Mouse (Mus musculus) cortical plate, adult 2 months (tissue): ENCODE measurements around the gene Flt1. TPM values are rescaled to one million over a fixed set of nuclear protein-coding genes. Genes with fewer than 3 reads are reported as not detected.

Experiments used
- H3K27ac ChIP-seq: fragments of 200-500 bp; 2 replicates; pipeline ENCODE4 v1.5.1; 2012; ENCODE audit warnings: low read length, control low read depth, inconsistent platforms; ENCODE audit not compliant: insufficient read depth
- H3K4me1 ChIP-seq: fragments of 200-500 bp; 2 replicates; pipeline ENCODE4 v1.6.1; 2011; ENCODE audit warnings: low read length; ENCODE audit not compliant: control insufficient read depth, insufficient read depth
- H3K4me3 ChIP-seq: fragments of 200-500 bp; 2 replicates; pipeline ENCODE4 v1.5.1; 2011; ENCODE audit warnings: mild to moderate bottlenecking, low read length, control low read depth; ENCODE audit not compliant: insufficient read depth
- CTCF ChIP-seq: fragments of 200-500 bp; IDR thresholded peaks from 2 replicates; pipeline ENCODE4 v1.5.1; 2011; ENCODE audit warnings: mild to moderate bottlenecking, control low read depth, low read length; ENCODE audit not compliant: insufficient read depth; ENCODE audit errors: extremely low read depth
- POLR2A ChIP-seq: fragments of 200-500 bp; IDR thresholded peaks from 2 replicates; pipeline ENCODE4 v1.6.1; 2011; ENCODE audit warnings: mild to moderate bottlenecking, low read length, control low read depth; ENCODE audit not compliant: insufficient read depth; ENCODE audit errors: extremely low read depth
- polyA plus RNA-seq: library from polyadenylated mRNA; depleted of rRNA; stranded (reverse); fragments of >200 nt; gene quantifications from 2 replicates; pipeline ENCODE4 v1.2.3, GENCODE M21; 2012

Flt1 gene
- polyA plus RNA-seq, 1 experiment, result 27.0 TPM

GRCm38 (mm10) chr5:147724945-147725830 is 623 bp downstream of the Flt1 start:
- Histone ChIP-seq H3K4me1 (no peaks in the 10 kb centered on the region), H3K27ac (peak overlapping the region; percentile 92), H3K4me3 (peak overlapping the region; percentile 42)
- TF ChIP-seq POLR2A, result no peak
- no peak for TF ChIP-seq CTCF

GRCm38 (mm10) chr5:147724391-147724790 is 1.4 kb downstream of the Flt1 start:
- no peak overlapping the region for H3K27ac ChIP-seq
- H3K4me3 ChIP-seq, result no peak overlapping the region
- TF ChIP-seq CTCF (no peak), POLR2A (no peak)
- H3K4me1 ChIP-seq, result no peaks in the 10 kb centered on the region

GRCm38 (mm10) chr5:147723811-147724210 is 2.0 kb downstream of the Flt1 start:
- Histone ChIP-seq H3K4me3 (no peak overlapping the region), H3K4me1 (no peaks in the 10 kb centered on the region), H3K27ac (no peak overlapping the region)
- no peak for TF ChIP-seq CTCF
- no peak for TF ChIP-seq POLR2A

- H3K27ac ChIP-seq, result no peak overlapping the region
- TF ChIP-seq POLR2A (no peak), CTCF (no peak)
- no peak overlapping the region for H3K4me3 ChIP-seq
Measured at GRCm38 (mm10) chr5:147721438-147721837, 4.4 kb downstream of the Flt1 start.

GRCm38 (mm10) chr5:147718335-147718734 is 7.5 kb downstream of the Flt1 start:
- Histone ChIP-seq H3K4me1 (no peaks in the 10 kb centered on the region), H3K4me3 (no peak overlapping the region), H3K27ac (no peak overlapping the region)
- TF ChIP-seq POLR2A (no peak), CTCF (no peak)

More at GRCm38 (mm10) chr5:147721438-147721837, 4.4 kb downstream of the Flt1 start:
- H3K4me1 ChIP-seq, result no peaks in the 10 kb centered on the region

- Histone ChIP-seq H3K27ac (no peak overlapping the region), H3K4me1 (no peaks in the 10 kb centered on the region), H3K4me3 (no peak overlapping the region)
- TF ChIP-seq CTCF, result no peak
- TF ChIP-seq POLR2A, result no peak
Measured at GRCm38 (mm10) chr5:147716697-147717217, 9.1 kb downstream of the Flt1 start.

- no peak for TF ChIP-seq CTCF
- no peak for TF ChIP-seq POLR2A
- no peak overlapping the region for H3K4me3 ChIP-seq
- no peaks in the 10 kb centered on the region for H3K4me1 ChIP-seq
- H3K27ac ChIP-seq, result no peak overlapping the region
Measured at GRCm38 (mm10) chr5:147716276-147716675, 9.5 kb downstream of the Flt1 start.

- no peak overlapping the region for H3K4me3 ChIP-seq
- TF ChIP-seq CTCF (no peak), POLR2A (no peak)
- peak overlapping the region; percentile 54; the same call in 1 of the 2 replicates for H3K27ac ChIP-seq
- H3K4me1 ChIP-seq, result no peaks in the 10 kb centered on the region
Measured at GRCm38 (mm10) chr5:147715391-147715790, 10.4 kb downstream of the Flt1 start.

GRCm38 (mm10) chr5:147708500-147708899 is 17.3 kb downstream of the Flt1 start:
- no peak for TF ChIP-seq CTCF
- no peak for TF ChIP-seq POLR2A
- H3K4me1 ChIP-seq, result no peaks in the 10 kb centered on the region
- H3K27ac ChIP-seq, result no peak overlapping the region
- H3K4me3 ChIP-seq, result no peak overlapping the region

GRCm38 (mm10) chr5:147707479-147707878 is 18.3 kb downstream of the Flt1 start:
- TF ChIP-seq CTCF (no peak), POLR2A (no peak)
- Histone ChIP-seq H3K4me1 (no peaks in the 10 kb centered on the region), H3K4me3 (no peak overlapping the region), H3K27ac (no peak overlapping the region)
